Mouse (Mus musculus): ENCODE measurements at regions not wholly inside any gene's neighbourhood (a gene's known extent, or its start where the extent isn't known, plus 50 kb on each side); places are given as distances from the start of the nearest gene placed in this dataset.

- Histone ChIP-seq H3K4me3 (replicated peaks) (no peak overlapping the region), H3K9me3 (no peaks in the 10 kb centered on the region), H3K36me3 (no peaks in the 10 kb centered on the region), H3K27ac (no peak overlapping the region), H3K4me2 (replicated peaks) (no peak overlapping the region), H3K9ac (replicated peaks) (no peak overlapping the region), H3K4me1 (replicated peaks) (no peaks in the 10 kb centered on the region), H3K27me3 (no peaks in the 10 kb centered on the region)
- WGBS, result 92% methylated on average over 2 of the region's 2 CpGs
- ATAC-seq, result no peak
Measured at GRCm38 (mm10) chr10:66102103-66102502, 993.8 kb upstream of the Jmjd1c start.

DNA sequence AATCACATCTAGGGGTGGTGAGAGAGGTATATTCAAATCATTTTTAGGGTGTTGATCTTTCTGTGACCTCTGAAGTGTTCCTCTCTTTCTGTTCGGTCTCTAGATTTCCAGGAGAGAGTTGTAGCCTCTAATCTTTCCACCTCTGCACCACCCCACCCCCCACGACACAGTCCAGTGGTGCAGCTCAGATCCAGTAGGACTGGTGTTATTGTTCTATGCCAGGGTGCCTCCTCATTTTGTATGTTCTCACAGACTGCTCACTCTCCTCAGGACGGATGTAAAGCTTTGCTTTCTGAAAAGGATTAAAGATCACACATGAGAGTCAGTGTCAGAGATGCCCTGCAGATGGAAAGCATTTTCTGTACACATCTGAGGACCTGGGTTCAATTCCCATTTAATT is 964.6 kb upstream of the Jmjd1c start:
- Histone ChIP-seq H3K4me2 (replicated peaks) (no peak overlapping the region), H3K9me3 (no peaks in the 10 kb centered on the region), H3K27ac (no peak overlapping the region), H3K36me3 (no peaks in the 10 kb centered on the region), H3K9ac (replicated peaks) (no peak overlapping the region), H3K4me3 (replicated peaks) (no peak overlapping the region), H3K27me3 (no peaks in the 10 kb centered on the region), H3K4me1 (replicated peaks) (no peaks in the 10 kb centered on the region)
- 0 out of 2 replicates have a peak, but pooled peaks have one; percentile 53 for ATAC-seq
- WGBS, result 58% methylated on average over 3 of the region's 3 CpGs

DNA sequence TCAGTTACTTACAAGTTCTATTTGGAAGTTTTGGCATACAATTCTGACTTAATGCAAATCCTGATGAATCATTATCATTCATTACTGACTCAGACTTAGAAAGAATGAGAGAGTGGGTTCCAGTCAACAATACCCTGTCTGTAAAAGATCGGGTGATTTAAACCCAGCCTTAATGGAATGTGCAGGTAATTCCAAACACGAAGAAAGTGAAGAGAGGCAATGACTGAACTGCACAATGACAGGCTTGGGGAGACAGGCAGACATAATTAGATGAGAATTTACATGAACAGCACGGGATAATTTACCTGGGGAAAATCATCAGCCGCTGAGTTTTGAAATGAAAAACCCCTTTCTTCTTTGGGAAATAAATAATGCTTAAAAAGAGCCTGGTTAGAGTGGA is 963.9 kb upstream of the Jmjd1c start:
- Histone ChIP-seq H3K9ac (replicated peaks) (no peak overlapping the region), H3K27me3 (no peaks in the 10 kb centered on the region), H3K4me1 (replicated peaks) (no peaks in the 10 kb centered on the region), H3K4me3 (replicated peaks) (no peak overlapping the region), H3K9me3 (no peaks in the 10 kb centered on the region), H3K27ac (no peak overlapping the region), H3K36me3 (no peaks in the 10 kb centered on the region), H3K4me2 (replicated peaks) (no peak overlapping the region)
- ATAC-seq, result no peak
- 65% methylated on average over 4 of the region's 4 CpGs for WGBS

DNA sequence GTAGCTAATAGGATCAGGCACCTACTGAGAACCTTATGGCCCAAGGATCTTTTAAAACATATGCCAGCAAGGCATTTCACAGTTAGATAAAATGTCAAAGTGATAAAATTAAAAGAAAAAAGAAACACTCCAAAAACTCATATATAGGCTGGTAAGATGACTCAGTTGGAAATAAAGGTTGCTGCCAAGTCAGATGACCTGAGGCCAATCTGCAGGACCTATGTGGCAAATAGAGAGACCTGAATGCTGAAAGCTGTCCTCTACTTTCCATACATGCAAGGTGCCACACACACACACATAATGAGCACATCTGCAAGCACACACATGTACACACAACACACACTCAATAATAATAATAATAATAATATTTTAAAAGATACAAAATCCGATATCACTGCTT is 953.5 kb upstream of the Jmjd1c start:
- H3K27ac ChIP-seq, result no peak overlapping the region
- H3K9ac ChIP-seq (replicated peaks), result no peak overlapping the region
- H3K4me2 ChIP-seq (replicated peaks), result no peak overlapping the region
- WGBS, result 89% methylated on average over 1 of the region's 1 CpGs
- no peaks in the 10 kb centered on the region for H3K4me1 ChIP-seq (replicated peaks)
- no peaks in the 10 kb centered on the region for H3K27me3 ChIP-seq
- H3K4me3 ChIP-seq (replicated peaks), result no peak overlapping the region
- ATAC-seq, result no peak
- no peaks in the 10 kb centered on the region for H3K36me3 ChIP-seq
- H3K9me3 ChIP-seq, result no peaks in the 10 kb centered on the region

DNA sequence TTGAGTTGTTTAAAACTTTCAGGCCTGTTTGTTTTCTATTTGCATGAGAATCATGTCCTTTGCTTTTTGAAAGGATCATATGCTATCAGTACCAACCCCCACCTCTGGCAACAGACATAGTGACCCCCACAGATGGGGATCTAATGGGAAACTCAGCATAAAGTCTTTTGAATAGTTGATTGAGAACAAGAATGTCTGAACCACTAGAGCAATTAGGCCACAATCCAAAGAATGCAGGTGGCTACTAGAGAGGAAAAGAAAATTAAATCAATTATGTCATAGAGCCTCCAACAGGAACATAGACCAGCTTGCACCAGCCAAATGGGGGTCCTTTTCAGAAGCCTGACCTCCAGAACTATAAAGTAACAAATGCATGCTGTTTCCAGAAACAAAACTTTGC is 953.0 kb upstream of the Jmjd1c start:
- H3K9me3 ChIP-seq, result no peaks in the 10 kb centered on the region
- H3K27me3 ChIP-seq, result no peaks in the 10 kb centered on the region
- ATAC-seq, result no peak
- H3K4me3 ChIP-seq (replicated peaks), result no peak overlapping the region
- no peaks in the 10 kb centered on the region for H3K4me1 ChIP-seq (replicated peaks)
- H3K27ac ChIP-seq, result no peak overlapping the region
- H3K9ac ChIP-seq (replicated peaks), result no peak overlapping the region
- H3K36me3 ChIP-seq, result no peaks in the 10 kb centered on the region
- H3K4me2 ChIP-seq (replicated peaks), result no peak overlapping the region

DNA sequence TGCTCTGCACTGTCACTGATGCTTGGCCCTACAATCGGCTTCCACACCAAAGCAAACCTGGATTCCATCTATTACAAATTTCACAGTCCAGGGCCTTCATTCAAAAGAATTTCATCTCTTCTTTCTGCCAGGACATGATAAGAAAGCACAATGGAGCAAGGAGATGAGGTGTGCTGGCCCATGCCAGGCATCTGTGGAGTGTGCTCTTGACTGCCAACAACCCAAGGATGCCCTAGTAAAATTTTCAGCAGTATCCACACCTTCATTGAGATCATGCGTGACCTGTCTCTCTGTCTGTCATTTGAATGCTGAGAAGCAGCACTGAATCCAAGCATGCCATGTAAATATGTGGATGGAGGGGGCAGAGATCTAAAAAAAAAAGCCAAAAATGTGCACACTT is 945.0 kb upstream of the Jmjd1c start:
- 85% methylated on average over 2 of the region's 2 CpGs for WGBS
- no peak overlapping the region for H3K4me2 ChIP-seq (replicated peaks)
- no peaks in the 10 kb centered on the region for H3K36me3 ChIP-seq
- no peaks in the 10 kb centered on the region for H3K9me3 ChIP-seq
- H3K4me1 ChIP-seq (replicated peaks), result no peaks in the 10 kb centered on the region
- ATAC-seq, result no peak
- H3K9ac ChIP-seq (replicated peaks), result no peak overlapping the region
- H3K27ac ChIP-seq, result no peak overlapping the region
- no peaks in the 10 kb centered on the region for H3K27me3 ChIP-seq
- no peak overlapping the region for H3K4me3 ChIP-seq (replicated peaks)

DNA sequence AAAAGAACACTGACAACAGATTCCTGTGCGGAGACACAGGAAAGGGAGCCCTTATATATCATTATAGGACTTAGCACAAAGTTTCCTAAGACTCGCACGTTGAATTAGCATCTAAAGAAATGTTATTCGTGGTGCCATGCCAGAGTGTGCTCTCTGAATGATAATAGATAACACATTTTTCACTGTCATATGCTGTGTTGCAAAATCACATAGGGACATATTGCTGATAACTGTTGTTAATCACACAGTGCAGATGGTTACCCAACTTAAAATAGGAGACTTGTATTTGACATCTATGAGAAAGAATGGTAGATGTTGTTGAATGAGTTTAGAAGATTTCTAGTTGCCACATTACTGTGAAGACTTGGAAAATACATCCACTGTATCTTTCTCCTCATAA is 943.1 kb upstream of the Jmjd1c start:
- H3K9ac ChIP-seq (replicated peaks), result no peak overlapping the region
- H3K9me3 ChIP-seq, result no peaks in the 10 kb centered on the region
- WGBS, result 87% methylated on average over 4 of the region's 4 CpGs
- no peaks in the 10 kb centered on the region for H3K36me3 ChIP-seq
- no peak for ATAC-seq
- no peak overlapping the region for H3K4me2 ChIP-seq (replicated peaks)
- no peaks in the 10 kb centered on the region for H3K27me3 ChIP-seq
- H3K27ac ChIP-seq, result no peak overlapping the region
- no peaks in the 10 kb centered on the region for H3K4me1 ChIP-seq (replicated peaks)
- no peak overlapping the region for H3K4me3 ChIP-seq (replicated peaks)

GRCm38 (mm10) chr10:66160916-66161556 is 934.9 kb upstream of the Jmjd1c start:
- Histone ChIP-seq H3K9ac (replicated peaks) (no peak overlapping the region), H3K36me3 (no peaks in the 10 kb centered on the region), H3K9me3 (no peaks in the 10 kb centered on the region), H3K27me3 (no peaks in the 10 kb centered on the region), H3K27ac (no peak overlapping the region), H3K4me2 (replicated peaks) (no peak overlapping the region), H3K4me3 (replicated peaks) (no peak overlapping the region), H3K4me1 (replicated peaks) (no peaks in the 10 kb centered on the region)
- no peak for ATAC-seq
- 84% methylated on average over 5 of the region's 5 CpGs for WGBS

GRCm38 (mm10) chr10:66172803-66173202 is 923.1 kb upstream of the Jmjd1c start:
- ATAC-seq, result no peak
- no peak overlapping the region for H3K4me3 ChIP-seq (replicated peaks)
- H3K4me1 ChIP-seq (replicated peaks), result no peaks in the 10 kb centered on the region
- no peaks in the 10 kb centered on the region for H3K9me3 ChIP-seq
- no peak overlapping the region for H3K4me2 ChIP-seq (replicated peaks)
- H3K27me3 ChIP-seq, result no peaks in the 10 kb centered on the region
- no peak overlapping the region for H3K27ac ChIP-seq
- H3K9ac ChIP-seq (replicated peaks), result no peak overlapping the region
- WGBS, result 76% methylated on average over 4 of the region's 4 CpGs
- no peaks in the 10 kb centered on the region for H3K36me3 ChIP-seq

DNA sequence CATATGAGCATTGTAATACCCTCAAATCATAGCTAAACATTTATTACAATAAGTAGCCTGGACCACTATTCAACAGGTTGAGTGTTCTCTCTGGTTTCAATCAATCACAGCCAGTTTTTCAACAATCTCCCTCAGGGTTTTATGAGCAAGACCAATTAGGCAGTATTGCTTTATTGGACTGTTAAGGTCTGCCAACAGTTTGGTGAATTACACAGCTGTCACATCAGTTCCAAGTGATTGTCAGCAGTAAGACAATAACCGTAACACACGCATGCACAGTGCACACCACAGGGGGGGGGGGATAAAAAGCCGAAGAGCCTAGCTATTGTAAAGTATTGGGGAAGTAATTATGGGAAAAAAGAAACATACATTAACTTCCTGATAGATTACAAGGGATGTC is 918.6 kb upstream of the Jmjd1c start:
- Histone ChIP-seq H3K27me3 (no peaks in the 10 kb centered on the region), H3K27ac (no peak overlapping the region), H3K4me3 (replicated peaks) (no peak overlapping the region), H3K4me1 (replicated peaks) (no peaks in the 10 kb centered on the region), H3K4me2 (replicated peaks) (no peak overlapping the region), H3K9ac (replicated peaks) (no peak overlapping the region), H3K36me3 (no peaks in the 10 kb centered on the region), H3K9me3 (no peaks in the 10 kb centered on the region)
- WGBS, result 56% methylated on average over 3 of the region's 3 CpGs
- peak; percentile 87 for ATAC-seq

- no peak overlapping the region for H3K9ac ChIP-seq (replicated peaks)
- no peaks in the 10 kb centered on the region for H3K9me3 ChIP-seq
- no peak overlapping the region for H3K27ac ChIP-seq
- no peaks in the 10 kb centered on the region for H3K4me1 ChIP-seq (replicated peaks)
- no peak overlapping the region for H3K4me3 ChIP-seq (replicated peaks)
- no peaks in the 10 kb centered on the region for H3K27me3 ChIP-seq
- no peaks in the 10 kb centered on the region for H3K36me3 ChIP-seq
- 82% methylated on average over 2 of the region's 2 CpGs for WGBS
- no peak overlapping the region for H3K4me2 ChIP-seq (replicated peaks)
- ATAC-seq, result no peak
Measured at GRCm38 (mm10) chr10:66181231-66181630, 914.7 kb upstream of the Jmjd1c start.

- Histone ChIP-seq H3K4me3 (replicated peaks) (no peak overlapping the region), H3K27ac (no peak overlapping the region), H3K36me3 (no peaks in the 10 kb centered on the region), H3K27me3 (no peaks in the 10 kb centered on the region), H3K4me1 (replicated peaks) (0 out of 2 replicates have a peak, but pooled peaks cover 5% of the 10 kb centered on the region), H3K9me3 (no peaks in the 10 kb centered on the region), H3K9ac (replicated peaks) (no peak overlapping the region), H3K4me2 (replicated peaks) (no peak overlapping the region)
- ATAC-seq, result no peak
- 88% methylated on average over 2 of the region's 2 CpGs for WGBS
Measured at GRCm38 (mm10) chr10:66183069-66183468, 912.9 kb upstream of the Jmjd1c start.

DNA sequence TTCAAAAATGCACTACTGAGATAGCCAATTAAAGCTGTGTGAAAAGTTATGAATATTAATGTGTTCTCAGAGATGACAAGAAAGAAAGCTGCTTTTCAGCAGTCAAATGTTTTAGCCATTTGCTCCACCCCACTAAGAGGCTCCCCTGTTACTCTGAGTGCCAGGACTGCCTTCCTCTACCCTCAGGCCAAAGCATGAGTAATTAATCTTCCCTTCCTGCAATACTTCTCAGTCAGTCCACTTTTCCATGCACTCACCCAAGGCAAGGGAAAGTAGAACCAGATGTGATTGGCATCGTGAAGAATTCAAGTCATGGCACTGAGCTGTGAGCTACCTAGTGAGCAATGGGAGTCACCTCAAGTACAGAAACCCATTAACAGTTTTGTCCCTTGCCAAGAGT is 908.9 kb upstream of the Jmjd1c start:
- no peak overlapping the region for H3K9ac ChIP-seq (replicated peaks)
- ATAC-seq, result 0 out of 2 replicates have a peak, but pooled peaks have one; percentile 43
- H3K4me3 ChIP-seq (replicated peaks), result no peak overlapping the region
- H3K4me1 ChIP-seq (replicated peaks), result 0 out of 2 replicates have a peak, but pooled peaks cover 5% of the 10 kb centered on the region
- WGBS, result 77% methylated on average over 1 of the region's 1 CpGs
- H3K36me3 ChIP-seq, result no peaks in the 10 kb centered on the region
- H3K4me2 ChIP-seq (replicated peaks), result no peak overlapping the region
- no peak overlapping the region for H3K27ac ChIP-seq
- H3K9me3 ChIP-seq, result no peaks in the 10 kb centered on the region
- H3K27me3 ChIP-seq, result no peaks in the 10 kb centered on the region
